Mouse (Mus musculus) C2C12 (cell line): Measurements from ENCODE around the gene Ckap4. TPM values are rescaled to one million over a fixed set of nuclear protein-coding genes. Genes with fewer than 3 reads are reported as not detected.
A peak's percentile ranks its signal among the peaks of the same experiment; 100 is the strongest.

Source experiments
- H3K27me3 ChIP-seq: one replicate; pipeline ENCODE4 v1.6.1; 2011; ENCODE audit not compliant: control insufficient read depth, insufficient read depth, insufficient read length
- H3K36me3 ChIP-seq: one replicate; pipeline ENCODE4 v1.6.1; 2011; ENCODE audit not compliant: control insufficient read depth, insufficient read depth
- H3K4me3 ChIP-seq: one replicate; pipeline ENCODE4 v1.5.1; 2011; ENCODE audit warnings: mild to moderate bottlenecking, control low read depth; ENCODE audit not compliant: poor library complexity, insufficient read depth, severe bottlenecking
- H3K79me2 ChIP-seq: one replicate; pipeline ENCODE4 v1.6.1; 2011; ENCODE audit not compliant: control insufficient read depth, insufficient read depth
- H3K79me3 ChIP-seq: one replicate; pipeline ENCODE4 v1.6.1; 2011; ENCODE audit warnings: low read depth, control low read depth
- H3ac ChIP-seq: one replicate; pipeline ENCODE3; 2011; ENCODE audit warnings: low read depth; ENCODE audit not compliant: control insufficient read depth, insufficient read length
- CEBPB ChIP-seq: IDR thresholded peaks from one replicate; pipeline ENCODE4 v1.6.1; 2011; ENCODE audit warnings: low read depth, mild to moderate bottlenecking, control low read depth, moderate library complexity
- CTCF ChIP-seq: IDR thresholded peaks from one replicate; pipeline ENCODE4 v1.5.1; 2011; ENCODE audit not compliant: control insufficient read depth, insufficient read depth, insufficient read length
- FOSL1 ChIP-seq: IDR thresholded peaks from one replicate; pipeline ENCODE4 v1.8.0; 2011; ENCODE audit warnings: mild to moderate bottlenecking, low read length; ENCODE audit not compliant: poor library complexity, insufficient read depth, severe bottlenecking
- MAX ChIP-seq: IDR thresholded peaks from one replicate; pipeline ENCODE4 v1.6.1; 2011; ENCODE audit warnings: mild to moderate bottlenecking, control low read depth
- MYOD1 ChIP-seq: IDR thresholded peaks from one replicate; pipeline ENCODE4 v1.6.1; 2011; ENCODE audit warnings: low read depth; ENCODE audit not compliant: control insufficient read depth, insufficient read length
- MYOG ChIP-seq: IDR thresholded peaks from one replicate; pipeline ENCODE4 v1.6.1; 2011; ENCODE audit not compliant: control insufficient read depth, insufficient read length; ENCODE audit errors: extremely low read depth
- USF1 ChIP-seq: IDR thresholded peaks from one replicate; pipeline ENCODE4 v1.6.1; 2011; ENCODE audit warnings: low read depth, mild to moderate bottlenecking, control low read depth, moderate library complexity
- polyA plus RNA-seq: library from polyadenylated mRNA; unstranded; fragments of >200 nt; fragmentation: generic; extraction: Trizol; gene quantifications from one replicate; pipeline ENCODE4 v1.2.1, GENCODE M21; 2012; ENCODE audit warnings: missing spikeins

Gene Ckap4
- polyA plus RNA-seq, 1 experiment: 106 TPM

- Histone ChIP-seq H3ac (no peak overlapping the region), H3K79me2 (no peaks in the 10 kb centered on the region), H3K4me3 (no peak overlapping the region), H3K27me3 (no peaks in the 10 kb centered on the region), H3K36me3 (no peaks in the 10 kb centered on the region), H3K79me3 (no peaks in the 10 kb centered on the region)
- TF ChIP-seq CEBPB (peak; percentile 75), USF1 (no peak)
Measured at GRCm38 (mm10) chr10:84480667-84481326, 53.1 kb downstream of the Ckap4 start.

GRCm38 (mm10) chr10:84480146-84480545 is 53.7 kb downstream of the Ckap4 start:
- Histone ChIP-seq H3K36me3 (no peaks in the 10 kb centered on the region), H3K27me3 (no peaks in the 10 kb centered on the region), H3K4me3 (no peak overlapping the region), H3K79me3 (no peaks in the 10 kb centered on the region), H3K79me2 (no peaks in the 10 kb centered on the region), H3ac (no peak overlapping the region)
- TF ChIP-seq FOSL1: no peak

GRCm38 (mm10) chr10:84477613-84478076 is 56.2 kb downstream of the Ckap4 start:
- Histone ChIP-seq H3K79me3 (no peaks in the 10 kb centered on the region), H3K36me3 (no peaks in the 10 kb centered on the region), H3K4me3 (no peak overlapping the region), H3K27me3 (no peaks in the 10 kb centered on the region), H3K79me2 (no peaks in the 10 kb centered on the region), H3ac (no peak overlapping the region)
- TF ChIP-seq USF1 (no peak), MAX (no peak), FOSL1 (no peak), CTCF (no peak), CEBPB (no peak), MYOD1 (no peak), MYOG (no peak)

GRCm38 (mm10) chr10:84477045-84477612 is 56.7 kb downstream of the Ckap4 start:
- no peak for TF ChIP-seq CEBPB
- no peak for TF ChIP-seq MYOG
- TF ChIP-seq FOSL1: no peak
- no peak for TF ChIP-seq CTCF
- TF ChIP-seq MAX: no peak
- TF ChIP-seq USF1: no peak
- no peak for TF ChIP-seq MYOD1
- no peaks in the 10 kb centered on the region for H3K79me2 ChIP-seq

More at GRCm38 (mm10) chr10:84477045-84477612, 56.7 kb downstream of the Ckap4 start:
- Histone ChIP-seq H3ac (no peak overlapping the region), H3K79me3 (no peaks in the 10 kb centered on the region), H3K27me3 (no peaks in the 10 kb centered on the region), H3K36me3 (no peaks in the 10 kb centered on the region), H3K4me3 (no peak overlapping the region)

Other genes starting within 250 kb of the Ckap4 start
- gene Nuak1, start 93.5 kb downstream of the Ckap4 start, polyA plus RNA-seq: 15.2 TPM
- gene Tcp11l2, start 42.6 kb upstream of the Ckap4 start, polyA plus RNA-seq: 0.91 TPM
- gene Polr3b, start 88.2 kb upstream of the Ckap4 start, polyA plus RNA-seq: 9.5 TPM
- gene Rfx4, start 222.0 kb upstream of the Ckap4 start, polyA plus RNA-seq: not detected